Mouse (Mus musculus): ENCODE data around the gene Gm10715.
"Not testable (repeated sequence)": the region's sequence is repeated elsewhere in the genome, so short reads cannot be mapped to it uniquely, and the experiment has no call there.

Gm10715 gene

DNA sequence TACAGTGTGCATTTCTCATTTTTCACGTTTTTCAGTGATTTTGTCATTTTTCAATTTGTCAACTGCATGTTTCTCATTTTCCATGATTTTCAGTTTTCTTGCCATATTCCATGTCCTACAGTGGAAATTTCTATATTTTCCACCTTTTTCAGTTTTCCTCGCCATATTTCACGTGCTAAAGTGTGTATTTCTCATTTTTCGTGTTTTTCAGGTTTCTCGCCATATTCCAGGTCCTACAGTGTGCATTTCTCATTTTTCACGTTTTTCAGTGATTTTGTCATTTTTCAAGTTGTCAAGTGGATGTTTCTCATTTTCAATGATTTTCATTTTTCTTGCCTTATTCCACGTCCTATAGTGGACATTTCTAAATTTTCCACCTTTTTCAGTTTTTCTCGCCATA is at the start of gene Gm10715:
TSS of gene Gm10715 (plus strand) at position 301 of the 400 bp plus-strand sequence.
- DNase-seq: not testable (repeated sequence)

DNA sequence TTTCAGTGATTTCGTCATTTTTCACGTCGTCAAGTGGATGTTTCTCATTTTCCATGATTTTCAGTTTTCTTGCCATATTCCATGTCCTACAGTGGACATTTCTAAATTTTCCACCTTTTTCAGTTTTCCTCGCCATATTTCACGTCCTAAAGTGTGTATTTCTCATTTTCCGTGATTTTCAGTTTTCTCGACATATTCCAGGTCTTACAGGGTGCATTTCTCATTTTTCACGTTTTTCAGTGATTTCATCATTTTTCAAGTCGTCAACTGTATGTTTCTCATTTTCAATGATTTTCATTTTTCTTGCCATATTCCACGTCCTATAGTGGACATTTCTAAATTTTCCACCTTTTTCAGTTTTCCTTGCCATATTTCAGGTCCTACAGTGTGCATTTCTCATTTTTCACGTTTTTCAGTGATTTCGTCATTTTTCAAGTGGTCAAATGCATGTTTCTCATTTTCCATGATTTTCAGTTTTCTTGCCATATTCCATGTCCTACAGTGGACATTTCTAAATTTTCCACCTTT is 36.2 kb upstream of the Gm10715 start, which contains the start of gene Gm10722:
TSS of gene Gm10722 (plus strand) at position 478 of the 528 bp plus-strand sequence.
- DNase-seq: not testable (repeated sequence)

GRCm38 (mm10) chr9:3001006-3001405 is 35.7 kb upstream of the Gm10715 start:
- peak; percentile 23 for DNase-seq

DNA sequence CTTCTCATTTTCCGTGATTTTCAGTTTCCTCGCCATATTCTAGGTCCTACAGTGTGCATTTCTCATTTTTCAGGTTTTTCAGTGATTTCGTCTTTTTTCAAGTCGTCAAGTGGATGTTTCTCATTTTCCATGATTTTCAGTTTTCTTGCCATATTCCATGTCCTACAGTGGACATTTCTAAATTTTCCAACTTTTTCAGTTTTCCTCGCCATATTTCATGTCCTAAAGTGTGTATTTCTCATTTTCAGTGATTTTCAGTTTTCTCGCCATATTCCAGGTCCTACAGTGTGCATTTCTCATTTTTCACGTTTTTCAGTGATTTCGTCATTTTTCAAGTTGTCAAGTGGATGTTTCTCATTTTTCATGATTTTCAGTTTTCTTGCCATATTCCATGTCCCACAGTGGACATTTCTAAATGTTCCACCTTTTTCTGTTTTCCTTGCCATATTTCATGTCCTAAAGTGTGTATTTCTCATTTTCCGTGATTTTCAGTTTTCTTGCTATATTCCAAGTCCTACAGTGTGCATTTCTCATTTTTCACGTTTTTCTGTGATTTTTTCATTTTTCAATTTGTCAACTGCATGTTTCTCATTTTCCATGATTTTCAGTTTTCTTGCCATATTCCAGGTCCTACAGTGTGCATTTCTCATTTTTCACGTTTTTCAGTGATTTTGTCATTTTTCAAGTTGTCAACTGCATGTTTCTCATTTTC is 34.6 kb upstream of the Gm10715 start:
- peak; percentile 97 for DNase-seq

- DNase-seq: not testable (repeated sequence)
These were observed 33.8 kb upstream of the Gm10715 start, which contains the start of gene Gm11168 for GRCm38 (mm10) chr9:3002794-3003396. Gm11168 (plus strand) TSS chr9:3003346.

DNA sequence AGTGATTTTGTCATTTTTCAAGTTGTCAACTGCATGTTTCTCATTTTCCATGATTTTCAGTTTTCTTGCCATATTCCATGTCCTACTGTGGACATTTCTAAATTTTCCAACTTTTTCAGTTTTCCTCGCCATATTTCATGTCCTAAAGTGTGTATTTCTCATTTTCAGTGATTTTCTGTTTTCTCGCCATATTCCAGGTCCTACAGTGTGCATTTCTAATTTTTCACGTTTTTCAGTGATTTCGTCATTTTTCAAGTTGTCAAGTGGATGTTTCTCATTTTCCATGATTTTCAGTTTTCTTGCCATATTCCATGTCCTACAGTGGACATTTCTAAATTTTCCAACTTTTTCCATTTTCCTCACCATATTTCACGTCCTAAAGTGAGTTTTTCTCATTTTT is 30.5 kb upstream of the Gm10715 start:
- DNase-seq: not testable (repeated sequence)

- peak; percentile 88 for DNase-seq
These were observed 30.0 kb upstream of the Gm10715 start for GRCm38 (mm10) chr9:3006636-3007035.

DNA sequence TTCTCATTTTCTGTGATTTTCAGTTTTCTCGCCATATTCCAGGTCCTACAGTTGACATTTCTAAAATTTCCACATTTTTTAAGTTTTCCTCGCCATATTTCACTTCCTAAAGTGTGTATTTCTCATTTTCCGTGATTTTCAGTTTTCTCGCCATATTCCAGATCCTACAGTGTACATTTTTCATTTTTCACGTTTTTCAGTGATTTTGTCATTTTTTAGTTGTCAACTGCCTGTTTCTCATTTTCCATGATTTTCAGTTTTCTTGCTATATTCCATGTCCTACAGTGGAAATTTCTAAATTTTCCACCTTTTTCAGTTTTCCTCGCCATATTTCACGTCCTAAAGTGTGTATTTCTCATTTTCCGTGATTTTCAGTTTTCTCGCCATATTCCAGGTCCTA is 29.4 kb upstream of the Gm10715 start:
- not testable (repeated sequence) for DNase-seq

GRCm38 (mm10) chr9:3009331-3009730 is 27.3 kb upstream of the Gm10715 start:
- DNase-seq: not testable (repeated sequence)

- not testable (repeated sequence) for DNase-seq
These were observed 24.5 kb upstream of the Gm10715 start for GRCm38 (mm10) chr9:3012054-3012621.

DNA sequence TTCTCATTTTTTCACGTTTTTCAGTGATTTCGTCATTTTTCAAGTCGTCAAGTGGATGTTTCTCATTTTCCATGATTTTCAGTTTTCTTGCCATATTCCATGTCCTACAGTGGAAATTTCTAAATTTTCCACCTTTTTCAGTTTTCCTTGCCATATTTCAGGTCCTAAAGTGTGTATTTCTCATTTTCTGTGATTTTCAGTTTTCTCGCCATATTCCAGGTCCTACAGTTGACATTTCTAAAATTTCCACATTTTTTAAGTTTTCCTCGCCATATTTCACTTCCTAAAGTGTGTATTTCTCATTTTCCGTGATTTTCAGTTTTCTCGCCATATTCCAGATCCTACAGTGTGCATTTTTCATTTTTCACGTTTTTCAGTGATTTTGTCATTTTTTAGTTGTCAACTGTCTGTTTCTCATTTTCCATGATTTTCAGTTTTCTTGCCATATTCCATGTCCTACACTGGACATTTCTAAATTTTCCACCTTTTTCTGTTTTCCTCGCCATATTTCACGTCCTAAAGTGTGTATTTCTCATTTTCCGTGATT is 23.9 kb upstream of the Gm10715 start, which contains the start of gene Gm10721:
TSS of gene Gm10721 (plus strand) at position 408 of the 547 bp plus-strand sequence.
- DNase-seq: not testable (repeated sequence)

DNA sequence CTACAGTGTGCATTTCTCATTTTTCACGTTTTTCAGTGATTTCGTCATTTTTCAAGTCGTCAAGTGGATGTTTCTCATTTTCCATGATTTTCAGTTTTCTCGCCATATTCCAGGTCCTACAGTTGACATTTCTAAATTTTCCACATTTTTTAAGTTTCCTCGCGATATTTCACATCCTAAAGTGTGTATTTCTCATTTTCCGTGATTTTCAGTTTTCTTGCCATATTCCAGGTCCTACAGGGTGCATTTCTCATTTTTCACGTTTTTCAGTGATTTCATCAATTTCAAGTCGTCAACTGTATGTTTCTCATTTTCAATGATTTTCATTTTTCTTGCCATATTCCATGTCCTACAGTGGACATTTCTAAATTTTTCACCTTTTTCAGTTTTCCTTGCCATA is 21.3 kb upstream of the Gm10715 start, which contains the start of gene Gm10720:
TSS of gene Gm10720 (plus strand) at position 301 of the 400 bp plus-strand sequence.
- DNase-seq: not testable (repeated sequence)

DNA sequence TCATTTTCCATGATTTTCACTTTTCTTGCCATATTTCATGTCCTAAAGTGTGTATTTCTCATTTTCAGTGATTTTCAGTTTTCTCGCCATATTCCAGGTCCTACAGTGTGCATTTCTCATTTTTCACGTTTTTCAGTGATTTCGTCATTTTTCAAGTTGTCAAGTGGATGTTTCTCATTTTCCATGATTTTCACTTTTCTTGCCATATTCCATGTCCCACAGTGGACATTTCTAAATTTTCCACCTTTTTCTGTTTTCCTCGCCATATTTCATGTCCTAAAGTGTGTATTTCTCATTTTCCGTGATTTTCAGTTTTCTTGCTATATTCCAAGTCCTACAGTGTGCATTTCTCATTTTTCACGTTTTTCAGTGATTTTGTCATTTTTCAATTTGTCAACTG is 20.8 kb upstream of the Gm10715 start:
- DNase-seq: not testable (repeated sequence)

DNA sequence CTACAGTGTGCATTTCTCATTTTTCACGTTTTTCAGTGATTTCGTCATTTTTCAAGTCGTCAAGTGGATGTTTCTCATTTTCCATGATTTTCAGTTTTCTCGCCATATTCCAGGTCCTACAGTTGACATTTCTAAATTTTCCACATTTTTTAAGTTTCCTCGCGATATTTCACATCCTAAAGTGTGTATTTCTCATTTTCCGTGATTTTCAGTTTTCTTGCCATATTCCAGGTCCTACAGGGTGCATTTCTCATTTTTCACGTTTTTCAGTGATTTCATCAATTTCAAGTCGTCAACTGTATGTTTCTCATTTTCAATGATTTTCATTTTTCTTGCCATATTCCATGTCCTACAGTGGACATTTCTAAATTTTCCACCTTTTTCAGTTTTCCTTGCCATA is 19.6 kb upstream of the Gm10715 start, which contains the start of gene Gm10719:
TSS of gene Gm10719 (plus strand) at position 301 of the 400 bp plus-strand sequence.
- not testable (repeated sequence) for DNase-seq

DNA sequence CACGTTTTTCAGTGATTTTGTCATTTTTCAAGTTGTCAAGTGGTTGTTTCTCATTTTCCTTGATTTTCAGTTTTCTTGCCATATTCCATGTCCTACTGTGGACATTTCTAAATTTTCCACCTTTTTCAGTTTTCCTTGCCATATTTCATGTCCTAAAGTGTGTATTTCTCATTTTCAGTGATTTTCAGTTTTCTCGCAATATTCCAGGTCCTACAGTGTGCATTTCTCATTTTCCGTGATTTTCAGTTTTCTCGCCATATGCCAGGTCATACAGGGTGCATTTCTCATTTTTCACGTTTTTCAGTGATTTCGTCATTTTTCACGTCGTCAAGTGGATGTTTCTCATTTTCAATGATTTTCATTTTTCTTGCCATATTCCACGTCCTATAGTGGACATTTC is 17.7 kb upstream of the Gm10715 start:
- not testable (repeated sequence) for DNase-seq

DNA sequence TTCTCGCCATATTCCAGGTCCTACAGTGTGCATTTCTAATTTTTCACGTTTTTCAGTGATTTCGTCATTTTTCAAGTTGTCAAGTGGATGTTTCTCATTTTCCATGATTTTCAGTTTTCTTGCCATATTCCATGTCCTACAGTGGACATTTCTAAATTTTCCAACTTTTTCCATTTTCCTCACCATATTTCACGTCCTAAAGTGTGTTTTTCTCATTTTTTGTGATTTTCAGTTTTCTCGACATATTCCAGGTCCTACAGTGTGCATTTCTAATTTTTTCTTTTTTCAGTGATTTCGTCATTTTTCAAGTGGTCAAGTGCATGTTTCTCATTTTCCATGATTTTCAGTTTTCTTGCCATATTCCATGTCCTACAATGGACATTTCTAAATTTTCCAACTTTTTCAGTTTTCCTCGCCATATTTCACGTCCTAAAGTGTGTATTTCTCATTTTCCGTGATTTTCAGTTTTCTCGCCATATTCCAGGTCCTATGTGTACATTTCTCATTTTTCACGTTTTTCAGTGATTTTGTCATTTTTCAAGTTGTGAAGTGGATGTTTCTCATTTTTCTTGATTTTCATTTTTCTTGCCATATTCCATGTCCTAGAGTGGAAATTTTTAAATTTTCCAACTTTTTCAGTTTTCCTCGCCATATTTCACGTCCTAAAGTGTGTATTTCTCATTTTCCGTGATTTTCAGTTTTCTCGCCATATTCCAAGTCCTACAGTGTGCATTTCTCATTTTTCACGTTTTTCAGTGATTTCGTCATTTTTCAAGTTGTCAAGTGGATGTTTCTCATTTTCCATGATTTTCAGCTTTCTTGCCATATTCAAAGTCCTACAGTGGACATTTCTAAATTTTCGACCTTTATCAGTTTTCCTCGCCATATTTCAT is 16.6 kb upstream of the Gm10715 start:
- peak; percentile 46 for DNase-seq

DNA sequence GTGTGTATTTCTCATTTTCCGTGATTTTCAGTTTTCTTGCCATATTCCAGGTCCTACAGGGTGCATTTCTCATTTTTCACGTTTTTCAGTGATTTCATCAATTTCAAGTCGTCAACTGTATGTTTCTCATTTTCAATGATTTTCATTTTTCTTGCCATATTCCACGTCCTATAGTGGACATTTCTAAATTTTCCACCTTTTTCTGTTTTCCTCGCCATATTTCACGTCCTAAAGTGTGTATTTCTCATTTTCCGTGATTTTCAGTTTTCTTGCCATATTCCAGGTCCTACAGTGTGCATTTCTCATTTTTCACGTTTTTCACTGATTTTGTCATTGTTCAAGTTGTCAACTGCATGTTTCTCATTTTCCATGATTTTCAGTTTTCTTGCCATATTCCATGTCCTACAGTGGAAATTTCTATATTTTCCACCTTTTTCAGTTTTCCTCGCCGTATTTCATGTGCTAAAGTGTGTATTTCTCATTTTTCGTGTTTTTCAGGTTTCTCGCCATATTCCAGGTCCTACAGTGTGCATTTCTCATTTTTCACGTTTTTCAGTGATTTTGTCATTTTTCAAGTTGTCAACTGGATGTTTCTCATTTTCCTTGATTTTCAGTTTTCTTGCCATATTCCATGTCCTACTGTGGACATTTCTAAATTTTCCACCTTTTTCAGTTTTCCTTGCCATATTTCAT is 14.2 kb upstream of the Gm10715 start:
- peak; percentile 77 for DNase-seq

DNA sequence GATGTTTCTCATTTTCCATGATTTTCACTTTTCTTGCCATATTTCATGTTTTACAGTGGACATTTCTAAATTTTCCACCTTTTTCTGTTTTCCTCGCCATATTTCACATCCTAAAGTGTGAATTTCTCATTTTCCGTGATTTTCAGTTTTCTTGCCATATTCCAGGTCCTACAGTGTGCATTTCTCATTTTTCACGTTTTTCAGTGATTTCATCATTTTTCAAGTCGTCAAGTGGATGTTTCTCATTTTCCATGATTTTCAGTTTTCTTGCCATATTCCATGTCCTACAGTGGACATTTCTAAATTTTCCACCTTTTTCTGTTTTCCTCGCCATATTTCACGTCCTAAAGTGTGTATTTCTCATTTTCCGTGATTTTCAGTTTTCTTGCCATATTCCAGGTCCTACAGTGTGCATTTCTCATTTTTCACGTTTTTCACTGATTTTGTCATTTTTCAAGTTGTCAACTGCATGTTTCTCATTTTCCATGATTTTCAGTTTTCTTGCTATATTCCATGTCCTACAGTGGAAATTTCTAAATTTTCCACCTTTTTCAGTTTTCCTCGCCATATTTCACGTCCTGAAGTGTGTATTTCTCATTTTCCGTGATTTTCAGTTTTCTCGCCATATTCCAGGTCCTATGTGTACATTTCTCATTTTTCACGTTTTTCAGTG is 13.2 kb upstream of the Gm10715 start, which contains the start of gene Gm10718:
TSS of gene Gm10718 (plus strand) at position 236 of the 673 bp plus-strand sequence.
- peak; percentile 40 for DNase-seq

DNA sequence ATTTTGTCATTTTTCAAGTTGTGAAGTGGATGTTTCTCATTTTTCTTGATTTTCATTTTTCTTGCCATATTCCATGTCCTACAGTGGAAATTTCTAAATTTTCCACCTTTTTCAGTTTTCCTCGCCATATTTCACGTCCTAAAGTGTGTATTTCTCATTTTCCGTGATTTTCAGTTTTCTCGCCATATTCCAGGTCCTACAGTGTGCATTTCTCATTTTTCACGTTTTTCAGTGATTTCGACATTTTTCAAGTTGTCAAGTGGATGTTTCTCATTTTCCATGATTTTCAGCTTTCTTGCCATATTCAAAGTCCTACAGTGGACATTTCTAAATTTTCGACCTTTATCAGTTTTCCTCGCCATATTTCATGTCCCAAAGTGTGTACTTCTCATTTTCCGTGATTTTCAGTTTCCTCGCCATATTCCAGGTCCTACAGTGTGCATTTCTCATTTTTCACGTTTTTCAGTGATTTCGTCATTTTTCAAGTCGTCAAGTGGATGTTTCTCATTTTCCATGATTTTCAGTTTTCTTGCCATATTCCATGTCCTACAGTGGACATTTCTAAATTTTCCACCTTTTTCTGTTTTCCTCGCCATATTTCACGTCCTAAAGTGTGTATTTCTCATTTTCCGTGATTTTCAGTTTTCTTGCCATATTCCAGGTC is 12.6 kb upstream of the Gm10715 start:
- DNase-seq: peak; percentile 91

- DNase-seq: peak; percentile 23
These were observed 11.7 kb upstream of the Gm10715 start, which contains the start of gene Gm10717 for GRCm38 (mm10) chr9:3024912-3025467. Gm10717 (plus strand) TSS chr9:3025417.
